In the genomic region with DNA sequence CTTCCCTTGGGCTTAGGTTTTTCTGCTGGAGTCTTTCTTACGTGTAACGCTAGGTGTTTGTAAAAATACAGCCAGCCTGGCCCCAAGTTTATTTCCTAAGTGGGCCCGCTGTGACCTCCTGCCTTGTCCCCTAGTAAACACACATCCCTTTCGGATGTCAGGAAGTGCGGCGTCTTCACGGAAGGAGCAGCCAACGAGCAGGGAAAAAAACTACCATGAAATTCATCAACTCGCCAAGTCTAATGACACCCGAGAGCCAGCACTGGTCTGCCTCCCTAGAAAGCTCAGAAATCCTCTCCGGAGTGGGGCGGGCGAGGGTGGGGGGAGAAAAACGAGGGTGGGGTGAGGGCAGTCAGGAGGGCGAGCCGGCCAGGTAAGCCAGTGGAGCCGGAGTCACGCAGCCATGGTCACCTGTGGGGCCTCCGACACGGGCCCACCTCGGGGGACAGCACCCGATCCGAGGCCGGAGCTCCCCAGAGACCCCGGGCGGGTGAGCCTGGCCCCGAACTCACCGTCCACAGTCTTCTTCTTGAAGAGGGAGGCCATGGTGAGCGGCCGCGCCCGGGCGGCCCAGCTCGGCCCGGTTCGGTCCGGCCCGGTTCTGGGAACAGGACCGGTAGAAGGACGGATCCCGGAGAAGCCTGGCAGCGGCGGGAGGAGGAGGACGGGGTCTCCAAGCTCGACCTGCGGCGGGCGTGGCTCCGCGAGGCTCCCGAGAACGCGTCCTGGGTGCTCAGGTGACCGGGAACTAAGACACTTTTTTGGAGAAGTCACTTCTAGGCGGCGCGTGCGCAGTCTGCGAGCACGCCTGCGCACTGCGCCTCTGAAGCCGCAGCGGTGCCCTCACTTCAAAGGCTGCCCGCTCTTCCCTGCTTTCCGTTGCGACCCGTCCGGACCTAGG, we compare ENCODE assay signal across 8 mouse cellular contexts. TPM values are rescaled to one million over a fixed set of nuclear protein-coding genes. Genes with fewer than 3 reads are reported as not detected.
DNase-seq lines count a peak whose midpoint lies in the region; ATAC-seq and TF ChIP-seq lines count a peak whose summit lies in the region.

Chmp2b (minus strand) TSS at position 764 of the 901 bp plus-strand sequence.

- WGBS in cerebellum, adult 2 months = under 1% methylated on average over 69 of the region's 69 CpGs

- DNase-seq in MEL-GATA-1-ER (ENCODE audit: extremely low read depth, low read depth) = peak; percentile 80
- peak; percentile 88 to 89 for DNase-seq in cerebellum, adult 2 months
- peak; percentile 91 for DNase-seq in forelimb bud, embryonic 11.5 days (ENCODE audit: low read depth, low spot score)
- DNase-seq in layer of hippocampus, postnatal 10 days (ENCODE audit: low spot score in 2 of 2) = peak; percentile 79 to 88
- peak; percentile 84 for DNase-seq in lung, postnatal 10 days
- peak; percentile 84 for DNase-seq in ovary, postnatal 36 days (ENCODE audit: low spot score)
- peak; percentile 80 to 87 for DNase-seq in thymus, postnatal 36 days

- peak; percentile 93 to 96 for ATAC-seq in hematopoietic stem cell, adult 5-6 weeks (replicated peaks in 1 of 2; ENCODE audit: insufficient read depth in 1 of 2, low FRiP score in 2 of 2, low TSS enrichment in 1 of 2, low read depth in 1 of 2, poor library complexity in 2 of 2, severe bottlenecking in 2 of 2)

- H3K4me3 ChIP-seq in cerebellum, adult 2 months (replicated peaks; ENCODE audit: insufficient read depth, low read depth, low read length) = peak within 1 kb of the TSS; percentile 93

- peak within 1 kb of the TSS; percentile 56 for H3K27ac ChIP-seq in cerebellum, adult 2 months (ENCODE audit: insufficient read depth, low read length)

- TF ChIP-seq POLR2A in cerebellum, adult 2 months (IDR thresholded peaks at IDR 0.05; ENCODE audit: borderline replicate concordance, insufficient read depth, low read length) = peak; percentile 85; the same call in 1 of the 2 replicates

- TF ChIP-seq CTCF in cerebellum, adult 2 months (IDR thresholded peaks at IDR 0.05; ENCODE audit: borderline replicate concordance, insufficient read depth, low read depth, low read length) = no peak

- peaks cover 2% of the 10 kb centered on the region; the same call in 1 of the 2 replicates for H3K4me1 ChIP-seq in cerebellum, adult 2 months (ENCODE audit: control insufficient read depth, insufficient read depth, low read length)

- H3K27me3 ChIP-seq in cerebellum, adult 2 months (ENCODE audit: control insufficient read depth, insufficient read depth, low read length) = no peaks in the 10 kb centered on the region

RNA-seq across cellular contexts. Expression of gene Chmp2b, which starts in this region (rescaled TPM):
- 44.6 and 45.3 TPM in 2 replicates for polyA plus RNA-seq in cerebellum, adult 2 months (2012; rRNA removed)
- total RNA-seq in hematopoietic stem cell, adult 5-6 weeks (2017) = 47.3 and 53.3 TPM in 2 replicates
- total RNA-seq in layer of hippocampus, postnatal 10 days (2021) = 10 to 100 TPM; 84.0 to 84.4 TPM

Comparison
In these comparisons a context has a peak if more than half of its experiments do, and no peak if none do; other contexts are left out.
1. Peak in every context shown above with its lines: DNase-seq, ATAC-seq, H3K4me3 ChIP-seq and H3K27ac ChIP-seq.